Mouse (Mus musculus) intestine, postnatal 0 days (tissue): ENCODE data around the gene Kcnj11. TPM values are rescaled to one million over a fixed set of nuclear protein-coding genes. Genes with fewer than 3 reads are reported as not detected.

ENCODE experiments used
- ATAC-seq: fragments of 200-750 bp; cut with Nextera tagmentation; 2 replicates; pipeline ENCODE4 v1.8.0; 2017; ENCODE audit warnings: mild to moderate bottlenecking, moderate TSS enrichment, moderate library complexity
- H3K27ac ChIP-seq: fragments of 300-500 bp; sonication (generic); 2 replicates; pipeline ENCODE4 v1.5.1; 2014; ENCODE audit warnings: mild to moderate bottlenecking, low read depth, low read length, moderate library complexity
- H3K27me3 ChIP-seq: fragments of 300-500 bp; sonication (generic); replicated peaks from 2 replicates; pipeline ENCODE4 v1.6.1; 2014; ENCODE audit warnings: low read length, mixed read lengths; ENCODE audit not compliant: control insufficient read depth, insufficient read depth
- H3K36me3 ChIP-seq: fragments of 300-500 bp; sonication (generic); 2 replicates; pipeline ENCODE4 v1.6.1; 2014; ENCODE audit warnings: mild to moderate bottlenecking, moderate library complexity; ENCODE audit not compliant: control insufficient read depth, insufficient read depth
- H3K4me1 ChIP-seq: fragments of 300-500 bp; sonication (generic); replicated peaks from 2 replicates; pipeline ENCODE4 v1.6.1; 2014; ENCODE audit warnings: antibody characterized with exemption, low read length, mixed read lengths; ENCODE audit not compliant: control insufficient read depth, insufficient read depth
- H3K4me2 ChIP-seq: fragments of 300-500 bp; sonication (generic); replicated peaks from 2 replicates; pipeline ENCODE4 v1.6.1; 2014; ENCODE audit warnings: low read depth, mild to moderate bottlenecking, moderate library complexity
- H3K4me3 ChIP-seq: fragments of 300-500 bp; sonication (generic); 2 replicates; pipeline ENCODE4 v1.5.1; 2014; ENCODE audit warnings: low read depth, low read length
- H3K9ac ChIP-seq: fragments of 300-500 bp; sonication (generic); 2 replicates; pipeline ENCODE4 v1.6.1; 2014; ENCODE audit warnings: mild to moderate bottlenecking, low read depth, low read length
- H3K9me3 ChIP-seq: fragments of 300-500 bp; sonication (generic); 2 replicates; pipeline ENCODE4 v1.6.1; 2016; ENCODE audit warnings: mixed run types; ENCODE audit not compliant: control insufficient read depth
- CTCF ChIP-seq: sonication (generic); IDR thresholded peaks from 2 replicates; pipeline ENCODE4 v1.5.1; 2016; ENCODE audit warnings: low read depth, mild to moderate bottlenecking, control low read depth, antibody characterized with exemption, moderate library complexity
- WGBS: fragments of 180-500 bp; shearing (Covaris S2); extraction: QIAGEN DNeasy Blood & Tissue Kit; methylation state at CpG from one replicate; pipeline ENCODE4 v1.1.7; 2014; 5-methylcytosine and 5-hydroxymethylcytosine counted together
- polyA plus RNA-seq: library from polyadenylated mRNA; unstranded; fragments of >200 nt; fragmentation: Nextera tagmentation; extraction: Ambion mirVana; gene quantifications from 2 replicates; pipeline ENCODE4 v1.2.1, GENCODE M21; 2015

Gene Kcnj11
- 0.21 and 0.24 TPM in 2 replicates for polyA plus RNA-seq

DNA sequence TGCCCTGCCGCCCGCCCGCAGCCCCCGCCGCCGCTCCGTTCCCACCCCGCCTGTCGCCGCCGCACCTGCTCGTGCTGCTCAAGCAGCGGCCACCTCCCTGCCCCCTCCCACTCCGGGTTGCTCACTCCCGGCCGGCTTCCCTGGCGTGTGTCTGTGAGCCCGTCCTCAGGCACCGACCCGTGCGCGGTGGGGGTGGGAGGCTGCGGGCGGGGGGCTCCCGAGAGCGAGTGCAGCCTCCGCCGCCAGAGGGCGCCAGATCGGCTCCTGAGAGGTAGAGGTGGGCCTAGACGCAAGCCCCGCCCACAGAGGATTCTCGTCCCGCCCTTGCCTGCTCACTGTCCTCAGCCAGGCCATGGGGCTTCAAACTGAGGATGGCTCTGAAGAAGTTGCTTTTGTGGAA lies at the start of gene Kcnj11:
Gene Kcnj11, minus strand, starts transcription at position 202 of the 400 bp plus-strand sequence.
- no peak within 1 kb of the TSS for H3K27ac ChIP-seq
- H3K9me3 ChIP-seq: no peaks in the 10 kb centered on the region
- peak; percentile 90 for TF ChIP-seq CTCF
- peak within 1 kb of the TSS; percentile 88 for H3K4me2 ChIP-seq
- H3K4me1 ChIP-seq: no peaks in the 10 kb centered on the region
- H3K9ac ChIP-seq: peak within 1 kb of the TSS; percentile 34; the same call in 1 of the 2 replicates
- H3K4me3 ChIP-seq: peak within 1 kb of the TSS; percentile 47
- 1% methylated on average over 33 of the region's 34 CpGs for WGBS
- peak; percentile 67 for ATAC-seq
- 0 out of 2 replicates have a peak, but pooled peaks cover 3% of the 10 kb centered on the region for H3K27me3 ChIP-seq
- no peaks in the 10 kb centered on the region for H3K36me3 ChIP-seq

DNA sequence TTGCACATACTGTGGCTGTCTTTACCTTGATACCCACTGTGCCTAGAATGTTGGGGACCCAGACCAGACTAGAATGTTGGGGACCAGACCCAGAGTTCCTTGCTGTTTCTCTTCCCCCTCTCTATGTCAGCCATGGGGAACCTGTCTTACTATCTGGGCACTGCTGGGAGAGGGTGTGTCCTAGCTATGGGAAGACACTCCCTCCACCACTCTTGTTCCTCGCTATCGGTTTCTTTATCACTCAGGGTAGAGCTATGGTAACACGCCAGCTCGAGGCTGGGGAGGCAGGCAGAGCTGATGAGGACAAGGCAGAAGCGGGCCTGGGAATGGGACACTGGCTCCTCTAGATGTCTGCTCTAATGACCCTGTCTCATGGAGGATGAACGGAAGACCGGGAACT lies 46.9 kb upstream of the Kcnj11 start:
- no peak for TF ChIP-seq CTCF
- H3K27me3 ChIP-seq: no peaks in the 10 kb centered on the region
- ATAC-seq: no peak

DNA sequence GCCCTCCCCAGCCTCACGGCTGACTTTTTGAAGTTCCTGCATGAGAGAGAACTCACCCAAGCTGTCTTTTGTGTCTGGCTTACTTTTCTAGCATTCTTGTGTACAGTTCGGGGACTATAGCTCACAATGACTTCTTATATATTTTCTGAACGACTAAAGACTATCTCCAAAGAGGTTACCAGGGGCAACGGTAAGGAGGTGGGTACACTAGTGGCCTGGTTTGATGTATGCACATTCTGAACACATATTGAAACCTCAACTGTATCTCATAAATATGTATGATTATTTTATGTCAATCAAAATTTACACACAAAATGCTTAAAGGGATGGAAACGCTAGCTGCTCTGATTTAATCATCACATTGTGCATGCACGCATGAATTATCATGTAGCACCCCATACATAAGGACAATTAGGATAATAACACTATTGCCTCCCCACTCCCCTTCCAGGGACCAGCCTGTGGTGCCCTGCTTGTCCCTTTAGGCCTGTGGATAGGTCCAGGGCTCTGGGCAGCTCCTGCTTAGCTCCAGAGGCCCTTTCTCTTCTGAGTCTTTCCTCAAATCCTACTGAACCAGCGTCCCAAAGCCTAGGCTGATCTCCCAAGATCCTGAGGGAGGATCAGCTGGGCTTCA lies 46.2 kb upstream of the Kcnj11 start:
- no peak for TF ChIP-seq CTCF
- 89% methylated on average over 7 of the region's 7 CpGs for WGBS
- no peaks in the 10 kb centered on the region for H3K27me3 ChIP-seq
- H3K4me1 ChIP-seq: no peaks in the 10 kb centered on the region
- no peak overlapping the region for H3K9ac ChIP-seq
- H3K27ac ChIP-seq: no peak overlapping the region
- H3K9me3 ChIP-seq: no peaks in the 10 kb centered on the region
- no peak overlapping the region for H3K4me2 ChIP-seq
- no peak overlapping the region for H3K4me3 ChIP-seq
- ATAC-seq: no peak
- H3K36me3 ChIP-seq: no peaks in the 10 kb centered on the region

More for the DNA sequence above, 46.9 kb upstream of the Kcnj11 start:
- no peak overlapping the region for H3K4me3 ChIP-seq
- no peaks in the 10 kb centered on the region for H3K4me1 ChIP-seq
- no peaks in the 10 kb centered on the region for H3K9me3 ChIP-seq
- H3K27ac ChIP-seq: no peak overlapping the region
- WGBS: 43% methylated on average over 7 of the region's 7 CpGs
- no peak overlapping the region for H3K9ac ChIP-seq
- no peaks in the 10 kb centered on the region for H3K36me3 ChIP-seq
- H3K4me2 ChIP-seq: no peak overlapping the region

DNA sequence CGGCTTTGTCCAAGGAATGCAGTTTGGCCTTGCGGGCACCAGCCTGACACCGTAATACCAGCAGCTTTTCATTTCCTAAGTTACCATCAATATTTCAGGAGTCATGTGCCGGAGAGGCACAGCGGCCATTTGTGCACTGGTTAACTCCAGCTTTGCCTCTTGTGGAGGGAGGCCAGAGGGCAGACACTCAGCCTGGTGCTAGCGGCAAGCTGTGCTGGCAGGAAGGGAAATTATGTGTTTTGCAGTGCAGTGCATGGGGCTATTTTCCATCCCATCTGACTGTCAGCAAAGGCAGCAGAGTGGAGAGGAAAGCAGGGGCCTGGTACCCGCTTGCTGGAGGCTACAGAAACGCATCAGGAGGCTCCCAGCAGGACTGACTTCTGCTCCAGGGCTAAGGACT lies 43.5 kb upstream of the Kcnj11 start:
- no peak overlapping the region; the same call in 1 of the 2 replicates for H3K9ac ChIP-seq
- no peaks in the 10 kb centered on the region for H3K36me3 ChIP-seq
- H3K27me3 ChIP-seq: no peaks in the 10 kb centered on the region
- H3K4me1 ChIP-seq: no peaks in the 10 kb centered on the region
- H3K9me3 ChIP-seq: no peaks in the 10 kb centered on the region
- H3K27ac ChIP-seq: no peak overlapping the region
- 80% methylated on average over 8 of the region's 8 CpGs for WGBS
- no peak overlapping the region for H3K4me3 ChIP-seq
- no peak overlapping the region for H3K4me2 ChIP-seq
- ATAC-seq: no peak
- TF ChIP-seq CTCF: no peak

DNA sequence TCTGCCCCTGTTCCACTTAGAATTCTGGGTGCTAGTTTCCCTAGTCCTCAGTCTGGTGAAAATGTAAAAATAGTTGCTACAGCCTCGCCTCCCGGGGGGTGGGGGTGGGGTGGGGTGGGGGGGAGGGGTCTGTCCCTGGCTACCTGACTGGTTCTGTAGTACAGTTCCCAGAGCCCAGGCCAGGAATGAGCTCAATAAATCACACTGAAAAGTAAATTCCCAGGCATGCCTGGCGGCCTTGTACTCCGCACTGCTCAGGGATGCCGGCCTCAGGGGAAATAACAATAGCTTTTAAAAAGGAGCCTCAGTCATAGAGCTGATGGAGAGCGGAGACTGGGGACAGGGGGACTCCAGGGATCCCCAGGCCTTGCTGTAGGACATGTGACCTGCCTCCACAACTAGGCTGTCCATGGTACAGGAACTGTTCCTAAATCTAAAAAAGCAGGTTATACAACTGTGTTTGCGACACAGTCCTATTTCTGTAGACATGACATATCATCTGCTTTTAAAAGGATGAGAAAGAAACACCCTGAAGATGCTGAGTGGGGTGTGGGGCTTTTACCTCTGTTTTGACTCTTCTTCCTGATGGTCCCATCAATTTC lies 37.9 kb upstream of the Kcnj11 start:
- 24% methylated on average over 7 of the region's 7 CpGs for WGBS
- Histone ChIP-seq H3K4me3 (no peak overlapping the region), H3K4me2 (no peak overlapping the region), H3K9ac (no peak overlapping the region), H3K27me3 (0 out of 2 replicates have a peak, but pooled peaks cover 3% of the 10 kb centered on the region), H3K27ac (no peak overlapping the region), H3K9me3 (no peaks in the 10 kb centered on the region), H3K36me3 (no peaks in the 10 kb centered on the region), H3K4me1 (no peaks in the 10 kb centered on the region)
- ATAC-seq: no peak
- TF ChIP-seq CTCF: no peak

DNA sequence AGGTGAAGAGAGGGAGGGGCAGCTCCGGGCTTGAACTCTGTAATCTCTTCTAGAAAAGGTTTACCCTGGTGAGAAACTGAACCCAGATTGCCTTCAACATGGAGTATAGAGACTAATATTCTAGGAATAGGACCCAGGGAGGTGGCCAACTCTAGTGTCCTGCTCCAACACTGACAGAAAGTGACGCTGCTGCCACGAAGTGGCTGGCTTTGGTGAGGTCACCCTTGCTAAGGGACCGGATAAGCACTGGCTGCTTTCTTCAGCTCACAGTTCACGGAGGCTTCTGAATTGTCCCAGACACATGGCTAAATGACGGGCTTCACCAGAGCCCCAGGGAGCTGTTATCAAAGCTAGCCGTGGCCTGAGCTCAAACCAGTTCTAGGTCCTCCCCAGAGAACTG lies 33.3 kb upstream of the Kcnj11 start:
- Histone ChIP-seq H3K27me3 (0 out of 2 replicates have a peak, but pooled peaks cover 3% of the 10 kb centered on the region), H3K4me3 (no peak overlapping the region), H3K4me1 (no peaks in the 10 kb centered on the region), H3K9me3 (no peaks in the 10 kb centered on the region), H3K9ac (no peak overlapping the region), H3K4me2 (no peak overlapping the region), H3K27ac (no peak overlapping the region), H3K36me3 (no peaks in the 10 kb centered on the region)
- peak; percentile 28 for TF ChIP-seq CTCF
- WGBS: 28% methylated on average over 7 of the region's 7 CpGs
- no peak for ATAC-seq
